Mouse (Mus musculus): ENCODE measurements around the gene Mrpl21.

DNA sequence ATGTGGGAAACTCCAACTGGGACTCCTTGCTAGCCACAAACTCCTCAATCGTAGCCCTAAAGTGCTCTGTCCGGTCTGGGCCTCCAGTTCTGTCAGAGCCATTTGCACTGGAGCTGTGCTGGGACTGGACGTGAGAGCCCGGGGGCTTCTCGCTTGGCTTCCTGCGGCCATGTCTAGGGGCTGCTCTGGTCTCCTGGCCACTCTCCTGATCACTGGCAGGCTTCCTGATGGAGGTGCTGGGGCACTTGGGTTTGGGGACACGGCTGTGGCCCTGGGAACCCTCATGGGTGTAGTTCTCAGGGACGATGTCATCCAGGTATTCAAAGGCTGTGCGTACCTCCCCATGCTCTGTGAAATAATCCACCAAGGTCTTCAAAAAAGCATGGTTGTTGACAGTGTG lies 17.5 kb upstream of the Mrpl21 start:
- TF ChIP-seq HCFC1 (IDR thresholded peaks at IDR 0.05; ENCODE audit: borderline replicate concordance, insufficient read depth, low read length) (no peak), CHD2 (IDR thresholded peaks at IDR 0.05; ENCODE audit: low read depth, low read length) (no peak)
